Mouse (Mus musculus) midbrain, postnatal 0 days (tissue): ENCODE measurements around the gene Zc3h18. TPM values are rescaled to one million over a fixed set of nuclear protein-coding genes. Genes with fewer than 3 reads are reported as not detected.
A peak's percentile ranks its signal among the peaks of the same experiment; 100 is the strongest.

Experiments used
- ATAC-seq: fragments of 200-750 bp; cut with Nextera tagmentation; 2 replicates; pipeline ENCODE4 v1.8.0; 2017; ENCODE audit warnings: moderate number of reproducible peaks, mild to moderate bottlenecking, moderate TSS enrichment, moderate library complexity; ENCODE audit not compliant: low FRiP score
- DNase-seq: peaks from one replicate; pipeline ENCODE4 v3.0.0-alpha.2; 2015; ENCODE audit warnings: low spot score
- H3K27ac ChIP-seq: fragments of 300-500 bp; sonication (generic); 2 replicates; pipeline ENCODE4 v1.5.1; 2014; ENCODE audit warnings: low read depth, mild to moderate bottlenecking, low read length, mixed read lengths
- H3K27me3 ChIP-seq: fragments of 300-500 bp; sonication (generic); 2 replicates; pipeline ENCODE4 v1.6.1; 2014; ENCODE audit warnings: low read length, control low read depth, mixed read lengths; ENCODE audit not compliant: insufficient read depth
- H3K36me3 ChIP-seq: fragments of 300-500 bp; sonication (generic); 2 replicates; pipeline ENCODE4 v1.6.1; 2014; ENCODE audit warnings: low read length, control low read depth, mixed read lengths; ENCODE audit not compliant: insufficient read depth
- H3K4me1 ChIP-seq: fragments of 300-500 bp; sonication (generic); 2 replicates; pipeline ENCODE4 v1.6.1; 2014; ENCODE audit warnings: mild to moderate bottlenecking, control low read depth, antibody characterized with exemption, low read length, mixed read lengths; ENCODE audit not compliant: insufficient read depth
- H3K4me2 ChIP-seq: fragments of 300-500 bp; sonication (generic); 2 replicates; pipeline ENCODE4 v1.6.1; 2014; ENCODE audit warnings: low read depth, mild to moderate bottlenecking, low read length, mixed read lengths; ENCODE audit not compliant: poor library complexity, severe bottlenecking
- H3K4me3 ChIP-seq: fragments of 300-500 bp; sonication (generic); 2 replicates; pipeline ENCODE4 v1.5.1; 2014; ENCODE audit warnings: low read depth, mild to moderate bottlenecking, low read length, moderate library complexity
- H3K9ac ChIP-seq: fragments of 300-500 bp; sonication (generic); replicated peaks from 2 replicates; pipeline ENCODE4 v1.6.1; 2014; ENCODE audit warnings: mild to moderate bottlenecking, low read length, moderate library complexity, mixed read lengths; ENCODE audit not compliant: poor library complexity, severe bottlenecking
- H3K9me3 ChIP-seq: fragments of 300-500 bp; sonication (generic); 2 replicates; pipeline ENCODE4 v1.6.1; 2016; ENCODE audit warnings: low read length, control low read depth
- CTCF ChIP-seq: IDR thresholded peaks from 2 replicates; pipeline ENCODE4 v1.5.1; 2016; ENCODE audit warnings: antibody characterized with exemption, mild to moderate bottlenecking
- WGBS: fragments of 180-500 bp; shearing (Covaris S2); extraction: QIAGEN DNeasy Blood & Tissue Kit; methylation state at CpG from one replicate; pipeline ENCODE4 v1.1.7; 2014; 5-methylcytosine and 5-hydroxymethylcytosine counted together
- polyA plus RNA-seq: library from polyadenylated mRNA; unstranded; fragments of >200 nt; fragmentation: Nextera tagmentation; extraction: Ambion mirVana; gene quantifications from 2 replicates; pipeline ENCODE4 v1.2.1, GENCODE M21; 2015
- total RNA-seq: library from RNA; depleted of rRNA; stranded (reverse); fragments of >200 nt; gene quantifications from 2 replicates; pipeline ENCODE4 v1.2.3, GENCODE M21; 2014

Zc3h18 gene
- total and polyA plus RNA-seq, 2 experiments from 2014 or later: 25.0 to 29.4 TPM

DNA sequence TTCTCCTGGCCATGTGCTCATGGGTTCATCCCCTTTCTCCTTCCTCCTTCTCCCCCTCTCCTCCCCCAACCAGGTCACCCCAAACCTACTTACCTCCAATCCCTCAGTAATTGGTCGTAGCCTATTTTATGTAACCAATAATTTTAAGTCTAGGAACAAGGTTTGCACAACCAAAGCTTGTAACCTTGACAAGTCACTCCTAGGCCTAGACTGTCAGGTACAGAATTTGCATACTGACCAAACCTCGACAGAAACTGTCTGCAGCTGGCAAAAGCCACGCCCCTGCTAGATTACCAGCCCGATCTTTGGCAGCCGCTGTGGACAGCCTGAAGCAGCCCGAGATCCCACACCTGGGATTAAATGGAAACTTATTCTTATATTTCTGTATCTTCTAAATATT lies 4.7 kb upstream of the Zc3h18 start:
- DNase-seq (no peak), ATAC-seq (no peak)
- no peaks in the 10 kb centered on the region for H3K36me3 ChIP-seq
- H3K4me3 ChIP-seq: no peak overlapping the region
- H3K4me2 ChIP-seq: no peak overlapping the region
- H3K27ac ChIP-seq: no peak overlapping the region
- H3K27me3 ChIP-seq: no peaks in the 10 kb centered on the region
- no peaks in the 10 kb centered on the region for H3K9me3 ChIP-seq
- no peak overlapping the region for H3K9ac ChIP-seq
- no peak for TF ChIP-seq CTCF
- 77% methylated on average over 6 of the region's 6 CpGs for WGBS
- no peaks in the 10 kb centered on the region for H3K4me1 ChIP-seq

DNA sequence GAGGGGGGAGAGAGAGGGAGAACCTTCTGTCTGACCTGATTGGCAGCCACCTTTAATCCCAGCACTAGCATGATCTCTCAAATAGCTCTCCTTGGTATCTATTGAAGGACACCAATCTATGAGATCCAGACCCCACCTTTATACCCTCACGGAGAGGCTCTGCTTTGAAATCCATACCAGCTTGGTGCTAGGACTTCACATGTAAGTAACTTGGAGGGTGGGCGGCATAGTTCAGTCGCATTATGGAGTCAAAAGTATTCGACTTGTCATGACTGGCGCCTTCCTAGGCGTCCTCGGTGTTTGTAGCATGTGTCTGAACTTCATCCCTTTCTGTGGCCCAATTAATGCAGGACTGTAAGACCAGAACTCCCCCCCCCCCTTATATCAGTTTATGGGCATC lies 1.1 kb upstream of the Zc3h18 start:
- no peak overlapping the region for H3K27ac ChIP-seq
- no peak for DNase-seq
- 96% methylated on average over 7 of the region's 7 CpGs for WGBS
- H3K27me3 ChIP-seq: no peaks in the 10 kb centered on the region
- ATAC-seq: no peak
- H3K9me3 ChIP-seq: no peaks in the 10 kb centered on the region
- 0 out of 2 replicates have a peak, but pooled peaks cover 6% of the 10 kb centered on the region for H3K36me3 ChIP-seq
- TF ChIP-seq CTCF: no peak
- no peak overlapping the region for H3K4me2 ChIP-seq
- H3K4me3 ChIP-seq: no peak overlapping the region; the same call in 1 of the 2 replicates
- peaks cover 8% of the 10 kb centered on the region for H3K4me1 ChIP-seq
- H3K9ac ChIP-seq: no peak overlapping the region

DNA sequence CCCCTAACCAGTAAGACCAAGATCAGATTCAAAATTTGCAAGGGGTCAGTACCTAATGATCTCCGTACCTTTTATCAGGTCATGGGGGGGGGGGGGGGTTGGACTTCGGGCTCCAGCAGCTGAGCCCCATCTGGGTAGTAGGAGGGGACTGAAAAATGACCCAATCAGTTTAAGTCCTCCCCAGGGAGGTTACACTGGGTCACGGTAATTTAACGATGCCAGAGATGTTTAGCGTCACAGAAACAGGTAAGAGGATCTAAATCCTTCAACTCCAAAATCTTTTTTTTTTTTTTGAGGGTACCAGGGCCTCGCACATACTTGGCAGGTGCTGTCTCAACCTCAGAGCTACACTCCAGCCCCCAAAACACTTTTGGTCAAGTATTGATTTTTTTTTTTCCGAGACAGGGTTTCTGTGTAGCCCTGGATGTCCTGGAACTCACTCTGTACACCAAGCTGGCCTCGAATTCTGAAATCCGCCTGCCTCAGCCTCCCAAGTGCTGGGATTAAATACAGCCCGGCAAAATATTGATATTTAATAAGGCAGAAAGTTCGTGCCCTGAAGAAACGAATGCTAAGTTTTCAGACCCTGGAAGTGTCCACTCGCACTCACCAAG lies 551 bp upstream of the Zc3h18 start:
- Histone ChIP-seq H3K9ac (peak overlapping the region; percentile 29; the same call in 1 of the 2 replicates), H3K4me1 (peaks cover 8% of the 10 kb centered on the region), H3K27ac (no peak overlapping the region), H3K27me3 (no peaks in the 10 kb centered on the region), H3K4me2 (peak overlapping the region; percentile 81), H3K4me3 (peak overlapping the region; percentile 98), H3K36me3 (0 out of 2 replicates have a peak, but pooled peaks cover 6% of the 10 kb centered on the region), H3K9me3 (no peaks in the 10 kb centered on the region)
- peak; percentile 25; the same call in 1 of the 2 replicates for ATAC-seq
- no peak for DNase-seq
- whole genome bisulfite sequencing: 28% methylated on average over 13 of the region's 13 CpGs
- no peak for TF ChIP-seq CTCF

DNA sequence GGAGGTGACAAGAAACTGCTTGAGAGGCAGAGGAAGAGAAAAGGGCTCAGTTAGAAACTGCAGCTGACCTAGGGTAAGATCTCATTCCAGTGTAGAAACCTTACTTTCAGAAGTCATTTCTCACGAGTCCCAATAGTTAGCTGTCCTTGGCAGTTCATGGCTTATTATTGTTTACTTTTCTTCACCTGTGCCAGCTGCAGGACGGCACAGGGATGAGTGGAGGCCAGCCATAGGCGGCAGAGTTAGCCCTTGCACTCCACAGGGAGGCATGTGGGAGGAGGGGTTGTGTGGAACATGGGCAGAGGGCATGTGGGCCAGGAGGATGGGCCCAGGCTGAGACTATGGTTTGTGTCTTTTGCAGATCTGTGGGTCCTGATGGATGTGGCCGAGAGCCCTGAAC lies 6.6 kb downstream of the Zc3h18 start:
- no peak overlapping the region for H3K4me3 ChIP-seq
- DNase-seq (no peak), ATAC-seq (no peak)
- H3K4me2 ChIP-seq: no peak overlapping the region
- no peaks in the 10 kb centered on the region for H3K27me3 ChIP-seq
- no peak overlapping the region for H3K9ac ChIP-seq
- 81% methylated on average over 4 of the region's 4 CpGs for WGBS
- TF ChIP-seq CTCF: no peak
- H3K27ac ChIP-seq: no peak overlapping the region
- H3K9me3 ChIP-seq: no peaks in the 10 kb centered on the region
- H3K36me3 ChIP-seq: peaks cover 52% of the 10 kb centered on the region
- H3K4me1 ChIP-seq: no peaks in the 10 kb centered on the region; the same call in 1 of the 2 replicates

DNA sequence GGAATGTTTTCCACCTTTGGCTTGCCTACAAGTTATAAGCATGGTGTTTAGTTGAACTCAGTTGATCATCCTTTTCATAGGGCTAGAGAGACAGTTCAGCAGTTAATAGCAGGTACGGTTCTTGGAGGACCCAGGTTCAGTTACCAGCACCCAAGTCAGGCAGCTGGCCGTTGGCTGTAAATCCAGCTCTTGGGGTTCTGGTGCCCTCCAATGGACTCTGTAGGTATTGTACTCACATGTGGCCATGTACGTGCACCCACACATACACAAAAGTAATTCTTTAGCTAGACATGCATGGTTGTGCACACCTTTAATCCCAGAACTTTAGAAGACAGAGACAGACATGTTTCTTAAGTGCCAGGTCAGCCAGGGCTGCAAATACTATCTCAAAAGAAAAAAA lies 12.9 kb downstream of the Zc3h18 start:
- TF ChIP-seq CTCF: peak; percentile 39
- Histone ChIP-seq H3K36me3 (peaks cover 64% of the 10 kb centered on the region), H3K27me3 (no peaks in the 10 kb centered on the region), H3K9ac (no peak overlapping the region), H3K4me1 (no peaks in the 10 kb centered on the region), H3K27ac (no peak overlapping the region), H3K4me2 (no peak overlapping the region), H3K9me3 (no peaks in the 10 kb centered on the region), H3K4me3 (no peak overlapping the region)
- DNase-seq (no peak), ATAC-seq (no peak)
- WGBS: 93% methylated on average over 3 of the region's 3 CpGs

DNA sequence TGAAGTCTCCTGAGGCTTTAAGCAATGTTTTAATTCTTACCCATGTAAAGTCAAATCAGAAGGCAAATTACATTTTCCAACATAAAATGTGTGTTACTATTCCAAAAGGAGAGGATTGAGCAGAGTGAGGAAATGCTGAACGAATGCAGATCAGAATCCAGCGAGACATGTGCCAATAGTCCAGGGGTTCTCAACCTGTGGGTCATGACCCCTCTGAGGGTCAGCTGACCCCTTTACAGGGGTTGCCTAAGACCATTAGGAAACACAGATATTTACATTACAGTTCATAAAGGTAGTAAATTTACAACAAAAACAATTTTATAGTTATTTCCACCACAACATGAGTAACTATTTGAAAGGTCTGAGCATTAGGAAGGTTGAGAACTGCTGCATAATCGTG lies 14.3 kb downstream of the Zc3h18 start:
- no peaks in the 10 kb centered on the region for H3K27me3 ChIP-seq
- no peaks in the 10 kb centered on the region for H3K9me3 ChIP-seq
- no peak overlapping the region for H3K27ac ChIP-seq
- no peak overlapping the region for H3K9ac ChIP-seq
- H3K4me2 ChIP-seq: no peak overlapping the region
- WGBS: 89% methylated on average over 3 of the region's 3 CpGs
- TF ChIP-seq CTCF: no peak
- no peak for DNase-seq
- no peak for ATAC-seq
- H3K36me3 ChIP-seq: peaks cover 60% of the 10 kb centered on the region
- no peak overlapping the region for H3K4me3 ChIP-seq
- H3K4me1 ChIP-seq: no peaks in the 10 kb centered on the region
